7 mouse cellular contexts compared by ENCODE assay signal in the genomic region with DNA sequence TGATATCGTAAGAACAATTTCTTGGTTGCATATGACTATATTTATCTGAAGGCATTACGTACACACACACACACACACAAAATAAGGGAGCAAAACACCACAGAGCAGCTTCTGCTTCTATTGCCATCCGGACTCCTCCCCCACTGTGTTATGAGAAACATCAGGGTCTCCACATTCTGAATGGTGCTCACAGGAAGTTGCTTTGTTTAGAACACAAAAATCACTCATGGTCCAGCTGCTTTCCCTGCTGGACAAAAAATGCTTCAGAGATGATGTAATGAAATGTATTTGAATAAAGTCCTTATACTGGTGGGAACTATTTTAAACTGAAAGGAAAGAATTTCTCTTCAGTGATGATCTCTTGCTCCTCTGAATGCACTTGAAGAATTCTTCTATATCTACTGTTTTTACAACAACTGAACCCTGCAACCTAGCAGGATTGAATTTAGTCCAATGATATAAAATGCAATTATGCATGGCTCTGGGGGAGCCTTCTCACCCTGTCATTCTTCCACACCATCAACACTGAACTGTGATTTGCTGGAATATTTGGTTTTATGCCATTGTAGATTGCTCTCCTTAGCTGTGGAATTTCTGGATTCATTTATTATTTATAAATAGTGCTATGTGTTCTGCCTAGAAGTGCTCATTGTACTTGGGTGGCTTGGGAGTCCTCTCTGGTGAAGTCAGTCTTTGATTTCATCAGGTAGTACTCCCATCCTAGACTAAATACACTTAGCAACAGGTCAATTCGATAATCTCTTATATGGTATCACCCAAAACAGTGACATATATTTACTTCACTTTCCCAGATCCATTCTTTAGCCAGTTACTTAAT.
A peak's percentile ranks its signal among the peaks of the same experiment; 100 is the strongest.
DNase-seq lines count a peak whose midpoint lies in the region; ATAC-seq and TF ChIP-seq lines count a peak whose summit lies in the region.

No protein-coding gene starts in this region.

- no peak for DNase-seq in lung, postnatal 14 days
- peak; percentile 65 for DNase-seq in hindbrain, postnatal 0 days (ENCODE audit: low spot score)
- no peak for DNase-seq in cerebellum, adult 9-11 months
- no peak for DNase-seq in right cerebral cortex, postnatal 36 days (ENCODE audit: low spot score in 2 of 2)

- no peak overlapping the region for H3K4me2 ChIP-seq in lung, embryonic 15.5 days
- H3K4me2 ChIP-seq in forebrain, embryonic 16.5 days (ENCODE audit: low read length): no peak overlapping the region
- no peak overlapping the region for H3K4me2 ChIP-seq in hindbrain, postnatal 0 days (ENCODE audit: low read depth, low read length)
- H3K4me2 ChIP-seq in stomach, embryonic 15.5 days: no peak overlapping the region

- ATAC-seq in lung, embryonic 15.5 days (ENCODE audit: borderline replicate concordance, extremely low read depth, low FRiP score, low TSS enrichment): peak; percentile 84; the same call in 1 of the 2 replicates
- peak; percentile 92 for ATAC-seq in forebrain, embryonic 16.5 days
- peak; percentile 91 for ATAC-seq in hindbrain, postnatal 0 days
- peak; percentile 35; the same call in 1 of the 2 replicates for ATAC-seq in stomach, embryonic 15.5 days (ENCODE audit: insufficient read depth, low FRiP score, low read depth)

- no peaks in the 10 kb centered on the region for H3K4me1 ChIP-seq in lung, embryonic 15.5 days
- peaks cover 8% of the 10 kb centered on the region; the same call in 1 of the 2 replicates for H3K4me1 ChIP-seq in forebrain, embryonic 16.5 days (replicated peaks; ENCODE audit: control insufficient read depth, insufficient read depth, low read length)
- no peaks in the 10 kb centered on the region for H3K4me1 ChIP-seq in hindbrain, postnatal 0 days (ENCODE audit: insufficient read depth, low read length)
- H3K4me1 ChIP-seq in stomach, embryonic 15.5 days: no peaks in the 10 kb centered on the region

- no peak for TF ChIP-seq CTCF in hindbrain, postnatal 0 days (IDR thresholded peaks at IDR 0.05; ENCODE audit: low read depth)

- no peaks in the 10 kb centered on the region for H3K27me3 ChIP-seq in lung, embryonic 15.5 days
- H3K27me3 ChIP-seq in forebrain, embryonic 16.5 days (replicated peaks; ENCODE audit: control insufficient read depth, insufficient read depth, low read length): no peaks in the 10 kb centered on the region
- no peaks in the 10 kb centered on the region for H3K27me3 ChIP-seq in hindbrain, postnatal 0 days (ENCODE audit: insufficient read depth, low read length)
- no peaks in the 10 kb centered on the region for H3K27me3 ChIP-seq in stomach, embryonic 15.5 days (replicated peaks)

- no peak overlapping the region for H3K4me3 ChIP-seq in lung, embryonic 15.5 days
- H3K4me3 ChIP-seq in forebrain, embryonic 16.5 days (replicated peaks; ENCODE audit: low read length): no peak overlapping the region
- H3K4me3 ChIP-seq in hindbrain, postnatal 0 days (ENCODE audit: low read length): no peak overlapping the region
- no peak overlapping the region for H3K4me3 ChIP-seq in stomach, embryonic 15.5 days (replicated peaks)

- 0 out of 2 replicates have a peak overlapping the region, but pooled peaks have one; percentile 2 for H3K27ac ChIP-seq in lung, embryonic 15.5 days
- H3K27ac ChIP-seq in forebrain, embryonic 16.5 days (ENCODE audit: low read length): no peak overlapping the region
- H3K27ac ChIP-seq in hindbrain, postnatal 0 days: 0 out of 2 replicates have a peak overlapping the region, but pooled peaks have one; percentile 17
- no peak overlapping the region for H3K27ac ChIP-seq in stomach, embryonic 15.5 days

- H3K9me3 ChIP-seq in lung, embryonic 15.5 days: no peaks in the 10 kb centered on the region
- no peaks in the 10 kb centered on the region; the same call in 1 of the 2 replicates for H3K9me3 ChIP-seq in forebrain, embryonic 16.5 days (ENCODE audit: control insufficient read depth, low read length)
- no peaks in the 10 kb centered on the region for H3K9me3 ChIP-seq in hindbrain, postnatal 0 days (ENCODE audit: low read length)
- no peaks in the 10 kb centered on the region for H3K9me3 ChIP-seq in stomach, embryonic 15.5 days

- H3K9ac ChIP-seq in lung, embryonic 15.5 days: no peak overlapping the region
- no peak overlapping the region for H3K9ac ChIP-seq in forebrain, embryonic 16.5 days (replicated peaks; ENCODE audit: low read depth, low read length)
- no peak overlapping the region for H3K9ac ChIP-seq in hindbrain, postnatal 0 days (replicated peaks; ENCODE audit: low read length)
- H3K9ac ChIP-seq in stomach, embryonic 15.5 days: no peak overlapping the region

- H3K36me3 ChIP-seq in lung, embryonic 15.5 days: no peaks in the 10 kb centered on the region
- H3K36me3 ChIP-seq in forebrain, embryonic 16.5 days (ENCODE audit: control insufficient read depth, insufficient read depth): no peaks in the 10 kb centered on the region
- no peaks in the 10 kb centered on the region for H3K36me3 ChIP-seq in hindbrain, postnatal 0 days (ENCODE audit: insufficient read depth, low read length)
- no peaks in the 10 kb centered on the region for H3K36me3 ChIP-seq in stomach, embryonic 15.5 days

- WGBS in lung, embryonic 15.5 days: 54% methylated on average over 4 of the region's 4 CpGs
- WGBS in forebrain, embryonic 16.5 days: 22% methylated on average over 4 of the region's 4 CpGs
- 40% methylated on average over 4 of the region's 4 CpGs for WGBS in hindbrain, postnatal 0 days
- 59% methylated on average over 4 of the region's 4 CpGs for WGBS in stomach, embryonic 15.5 days

Comparison
In these comparisons a context has a peak if more than half of its experiments do, and no peak if none do; other contexts are left out.
1. ATAC-seq: peak in every context shown above with its lines; median percentile 92 in forebrain, embryonic 16.5 days; 91 in hindbrain, postnatal 0 days; 84 in lung, embryonic 15.5 days; 35 in stomach, embryonic 15.5 days.
2. H3K27ac ChIP-seq: peak in lung, embryonic 15.5 days (single experiment) and hindbrain, postnatal 0 days (single experiment); none in forebrain, embryonic 16.5 days (single experiment) and stomach, embryonic 15.5 days (single experiment).